Mouse (Mus musculus): ENCODE results near the gene Pigu.

DNA sequence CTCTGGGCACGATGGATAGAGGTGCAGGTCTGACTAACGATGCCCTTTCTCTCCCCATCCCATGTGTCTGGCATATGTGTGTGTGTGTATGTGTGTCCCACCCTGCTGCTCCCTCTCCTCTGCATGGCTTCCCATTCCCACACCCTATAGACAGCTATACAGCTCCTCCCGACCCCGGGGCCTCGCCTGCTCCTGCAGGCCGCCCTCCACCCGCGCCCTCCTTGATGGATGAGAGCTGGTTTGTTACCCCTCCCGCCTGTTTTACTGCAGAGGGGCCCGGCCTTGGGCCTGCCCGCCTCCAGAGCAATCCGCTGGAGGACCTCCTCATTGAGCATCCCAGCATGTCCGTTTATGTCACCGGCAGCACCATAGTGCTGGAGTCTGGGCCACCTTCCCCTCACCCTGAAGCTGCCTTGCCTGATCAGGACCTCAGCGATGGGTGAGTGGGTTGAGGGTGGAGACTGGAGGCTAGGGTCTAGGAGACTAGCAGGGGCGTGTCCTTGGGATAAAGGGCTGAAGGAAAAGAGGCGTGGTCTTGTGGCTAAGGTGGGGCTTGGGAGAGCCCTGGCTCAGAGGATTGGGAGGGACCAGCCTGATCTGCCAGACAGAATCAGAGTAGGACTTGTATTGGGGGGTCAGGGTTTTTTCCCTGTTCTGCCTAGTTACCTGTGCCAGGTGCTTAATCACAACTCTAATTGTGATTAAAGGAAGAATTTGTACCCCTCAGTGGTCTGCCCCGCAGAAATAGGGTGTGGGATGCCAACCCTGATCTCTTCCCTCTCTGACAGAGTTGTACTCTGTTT, 28.7 kb upstream of the Pigu start:
- TF ChIP-seq POLR2A (IDR thresholded peaks at IDR 0.05; ENCODE audit: low read depth, low read length), result no peak
- TF ChIP-seq CTCF (IDR thresholded peaks at IDR 0.05; ENCODE audit: borderline replicate concordance, insufficient read depth, low read length), result no peak

All from embryonic fibroblast, embryonic 13.5 days (primary cell).